Mouse (Mus musculus) testis, adult 2 months (tissue): Measurements from ENCODE around the gene Tom1. TPM values are rescaled to one million over a fixed set of nuclear protein-coding genes. Genes with fewer than 3 reads are reported as not detected.

Source experiments
- H3K27ac ChIP-seq: fragments of 200-500 bp; 2 replicates; pipeline ENCODE4 v1.5.1; 2012; ENCODE audit warnings: low read depth, low read length; ENCODE audit not compliant: control insufficient read depth, insufficient read depth
- H3K27me3 ChIP-seq: fragments of 200-500 bp; 2 replicates; pipeline ENCODE4 v1.6.1; 2012; ENCODE audit warnings: mild to moderate bottlenecking, low read length, moderate library complexity; ENCODE audit not compliant: control insufficient read depth, insufficient read depth
- H3K36me3 ChIP-seq: fragments of 200-500 bp; 2 replicates; pipeline ENCODE4 v1.6.1; 2012; ENCODE audit warnings: mild to moderate bottlenecking, low read length; ENCODE audit not compliant: control insufficient read depth, insufficient read depth
- H3K4me1 ChIP-seq: fragments of 200-500 bp; 2 replicates; pipeline ENCODE4 v1.6.1; 2012; ENCODE audit warnings: low read length; ENCODE audit not compliant: control insufficient read depth, insufficient read depth
- H3K4me3 ChIP-seq: fragments of 200-500 bp; 2 replicates; pipeline ENCODE4 v1.5.1; 2012; ENCODE audit warnings: low read depth, mild to moderate bottlenecking, low read length, moderate library complexity, mixed read lengths; ENCODE audit not compliant: control insufficient read depth
- CTCF ChIP-seq: fragments of 200-500 bp; IDR thresholded peaks from 2 replicates; pipeline ENCODE4 v1.5.1; 2012; ENCODE audit warnings: low read depth, mild to moderate bottlenecking, inconsistent platforms, low read length, moderate library complexity; ENCODE audit not compliant: control insufficient read depth, insufficient read depth, insufficient replicate concordance
- POLR2A ChIP-seq: fragments of 200-500 bp; IDR thresholded peaks from 2 replicates; pipeline ENCODE4 v1.6.1; 2012; ENCODE audit warnings: low read depth, mild to moderate bottlenecking, inconsistent platforms, low read length, moderate library complexity; ENCODE audit not compliant: control insufficient read depth
- polyA plus RNA-seq: library from polyadenylated mRNA; depleted of rRNA; stranded (reverse); fragments of >200 nt; gene quantifications from 2 replicates; pipeline ENCODE4 v1.2.3, GENCODE M21; 2012

The Tom1 gene
- polyA plus RNA-seq, 1 experiment: 129 TPM

GRCm38 (mm10) chr8:75042171-75042570, 8.7 kb downstream of the Tom1 start:
- H3K27ac ChIP-seq: no peak overlapping the region

GRCm38 (mm10) chr8:75042974-75043373, 9.5 kb downstream of the Tom1 start:
- H3K36me3 ChIP-seq: no peaks in the 10 kb centered on the region; the same call in 1 of the 2 replicates
- TF ChIP-seq CTCF: no peak
- TF ChIP-seq POLR2A: no peak
- H3K4me3 ChIP-seq: no peak overlapping the region
- H3K27ac ChIP-seq: no peak overlapping the region
- no peaks in the 10 kb centered on the region for H3K27me3 ChIP-seq
- no peaks in the 10 kb centered on the region for H3K4me1 ChIP-seq

More at GRCm38 (mm10) chr8:75042171-75042570, 8.7 kb downstream of the Tom1 start:
- Histone ChIP-seq H3K4me1 (0 out of 2 replicates have a peak, but pooled peaks cover 3% of the 10 kb centered on the region), H3K36me3 (no peaks in the 10 kb centered on the region; the same call in 1 of the 2 replicates), H3K27me3 (no peaks in the 10 kb centered on the region), H3K4me3 (no peak overlapping the region)
- no peak for TF ChIP-seq POLR2A
- TF ChIP-seq CTCF: no peak

GRCm38 (mm10) chr8:75046303-75046702, 12.8 kb downstream of the Tom1 start:
- Histone ChIP-seq H3K36me3 (no peaks in the 10 kb centered on the region; the same call in 1 of the 2 replicates), H3K4me1 (no peaks in the 10 kb centered on the region), H3K27me3 (no peaks in the 10 kb centered on the region), H3K27ac (no peak overlapping the region), H3K4me3 (no peak overlapping the region)
- TF ChIP-seq POLR2A: no peak
- no peak for TF ChIP-seq CTCF

- no peaks in the 10 kb centered on the region for H3K4me1 ChIP-seq
- TF ChIP-seq POLR2A (no peak), CTCF (no peak)
- H3K36me3 ChIP-seq: no peaks in the 10 kb centered on the region; the same call in 1 of the 2 replicates
- H3K27ac ChIP-seq: no peak overlapping the region
- H3K4me3 ChIP-seq: no peak overlapping the region
- H3K27me3 ChIP-seq: no peaks in the 10 kb centered on the region
Measured at GRCm38 (mm10) chr8:75047784-75048183, 14.3 kb downstream of the Tom1 start.

- Histone ChIP-seq H3K4me3 (no peak overlapping the region), H3K27ac (no peak overlapping the region), H3K27me3 (no peaks in the 10 kb centered on the region), H3K4me1 (no peaks in the 10 kb centered on the region), H3K36me3 (no peaks in the 10 kb centered on the region; the same call in none of the 2 replicates)
- TF ChIP-seq POLR2A (no peak), CTCF (no peak)
Measured at GRCm38 (mm10) chr8:75053342-75053741, 19.8 kb downstream of the Tom1 start.

- Histone ChIP-seq H3K4me1 (no peaks in the 10 kb centered on the region), H3K27ac (no peak overlapping the region), H3K4me3 (no peak overlapping the region), H3K27me3 (no peaks in the 10 kb centered on the region), H3K36me3 (peaks cover 1% of the 10 kb centered on the region)
- no peak for TF ChIP-seq POLR2A
- no peak for TF ChIP-seq CTCF
Measured at GRCm38 (mm10) chr8:75055673-75056072, 22.2 kb downstream of the Tom1 start.

GRCm38 (mm10) chr8:75060022-75060421, 26.5 kb downstream of the Tom1 start:
- no peaks in the 10 kb centered on the region for H3K27me3 ChIP-seq
- H3K4me1 ChIP-seq: no peaks in the 10 kb centered on the region
- H3K27ac ChIP-seq: no peak overlapping the region
- TF ChIP-seq POLR2A: no peak
- TF ChIP-seq CTCF: no peak
- H3K36me3 ChIP-seq: peaks cover 1% of the 10 kb centered on the region
- no peak overlapping the region for H3K4me3 ChIP-seq

GRCm38 (mm10) chr8:75060815-75061214, 27.3 kb downstream of the Tom1 start:
- no peak overlapping the region for H3K27ac ChIP-seq
- H3K4me1 ChIP-seq: no peaks in the 10 kb centered on the region
- no peak overlapping the region for H3K4me3 ChIP-seq
- peaks cover 1% of the 10 kb centered on the region for H3K36me3 ChIP-seq
- H3K27me3 ChIP-seq: no peaks in the 10 kb centered on the region
- TF ChIP-seq POLR2A (no peak), CTCF (no peak)
